Mouse (Mus musculus) MEL (cell line): ENCODE data around the gene Il17c. TPM values are rescaled to one million over a fixed set of nuclear protein-coding genes. Genes with fewer than 3 reads are reported as not detected.

Experiments used
- DNase-seq: peaks from one replicate; pipeline ENCODE4 v3.0.0; 2011; ENCODE audit warnings: low read depth, low spot score
- H3K27ac ChIP-seq: 2 replicates; pipeline ENCODE4 v1.5.1; 2012; ENCODE audit warnings: low read depth, mild to moderate bottlenecking, control low read depth, low read length, moderate library complexity; ENCODE audit not compliant: control insufficient read depth
- H3K27me3 ChIP-seq, 2 experiments: fragments of 150-350 bp in 1 of 2; sonication (generic) in 1 of 2; 2 replicates each; pipeline ENCODE4 v1.6.1; 2012; ENCODE audit warnings: low read length in 2 of 2, mild to moderate bottlenecking in 2 of 2, improper control_type of control experiment in 1 of 2, moderate library complexity in 1 of 2; ENCODE audit not compliant: insufficient read depth in 2 of 2, control insufficient read depth in 1 of 2
- H3K36me3 ChIP-seq, 2 experiments: 2 replicates each; pipeline ENCODE4 v1.6.1; 2012 to 2014; ENCODE audit warnings: low read length in 2 of 2, improper control_type of control experiment in 1 of 2, inconsistent platforms in 1 of 2, mild to moderate bottlenecking in 1 of 2; ENCODE audit not compliant: insufficient read depth in 2 of 2, control insufficient read depth in 1 of 2
- H3K4me1 ChIP-seq, 2 experiments: fragments of 150-350 bp in 1 of 2; sonication (generic) in 1 of 2; 2 replicates each; pipeline ENCODE4 v1.6.1; 2012; ENCODE audit warnings: low read length in 2 of 2, improper control_type of control experiment in 1 of 2, mild to moderate bottlenecking in 1 of 2; ENCODE audit not compliant: insufficient read depth in 2 of 2, control insufficient read depth in 1 of 2
- H3K4me3 ChIP-seq, 2 experiments: fragments of 150-350 bp in 1 of 2; sonication (generic) in 1 of 2; 2 replicates each; pipeline ENCODE4 v1.5.1; 2012; ENCODE audit warnings: low read depth in 2 of 2, low read length in 2 of 2, mild to moderate bottlenecking in 2 of 2, moderate library complexity in 2 of 2, control low read depth in 1 of 2, improper control_type of control experiment in 1 of 2; ENCODE audit not compliant: control insufficient read depth in 1 of 2, insufficient read depth in 1 of 2
- H3K79me2 ChIP-seq: 2 replicates; pipeline ENCODE4 v1.6.1; 2012; ENCODE audit warnings: mild to moderate bottlenecking, low read length, moderate library complexity; ENCODE audit not compliant: control insufficient read depth, poor library complexity, insufficient read depth
- H3K9ac ChIP-seq: 2 replicates; pipeline ENCODE4 v1.6.1; 2012; ENCODE audit warnings: low read depth, mild to moderate bottlenecking, control low read depth, low read length, moderate library complexity; ENCODE audit not compliant: control insufficient read depth, poor library complexity, severe bottlenecking
- H3K9me3 ChIP-seq: fragments of 150-350 bp; sonication (generic); replicated peaks from 2 replicates; pipeline ENCODE4 v1.6.1; 2012; ENCODE audit warnings: mild to moderate bottlenecking, low read length, improper control_type of control experiment, moderate library complexity; ENCODE audit not compliant: insufficient read depth
- CTCF ChIP-seq, 3 experiments: IDR thresholded peaks in 2 of 3; conservative IDR thresholded peaks in 1 of 3; 2 replicates each; pipeline ENCODE4 v1.5.1; 2011 to 2012; ENCODE audit warnings: low read length in 3 of 3, low read depth in 2 of 3, mild to moderate bottlenecking in 2 of 3, improper control_type of control experiment in 1 of 3, inconsistent platforms in 1 of 3, mixed read lengths in 1 of 3, moderate library complexity in 1 of 3; ENCODE audit not compliant: control insufficient read depth in 1 of 3, insufficient read depth in 1 of 3, poor library complexity in 1 of 3, severe bottlenecking in 1 of 3
- ELF1 ChIP-seq: IDR thresholded peaks from 2 replicates; pipeline ENCODE4 v1.6.1; 2014; ENCODE audit warnings: low read depth, mild to moderate bottlenecking, inconsistent platforms, low read length, improper control_type of control experiment, moderate library complexity
- ETS1 ChIP-seq: IDR thresholded peaks from 2 replicates; pipeline ENCODE4 v1.6.1; 2012; ENCODE audit warnings: low read depth, mild to moderate bottlenecking, inconsistent platforms, low read length, improper control_type of control experiment, moderate library complexity
- HCFC1 ChIP-seq: IDR thresholded peaks from 2 replicates; pipeline ENCODE4 v1.6.1; 2012; ENCODE audit warnings: low read depth, mild to moderate bottlenecking, inconsistent platforms, low read length, improper control_type of control experiment, moderate library complexity
- KAT2A ChIP-seq: conservative IDR thresholded peaks from 2 replicates; pipeline ENCODE4 v1.6.1; 2012; ENCODE audit warnings: low read depth, low read length, improper control_type of control experiment, inconsistent platforms
- MAFK ChIP-seq: IDR thresholded peaks from 2 replicates; pipeline ENCODE4 v1.6.1; 2011; ENCODE audit warnings: low read depth, mild to moderate bottlenecking, low read length, improper control_type of control experiment, borderline replicate concordance
- MAX ChIP-seq: IDR thresholded peaks from 2 replicates; pipeline ENCODE4 v1.6.1; 2011; ENCODE audit warnings: low read length, improper control_type of control experiment
- MAZ ChIP-seq: IDR thresholded peaks from 2 replicates; pipeline ENCODE4 v1.6.1; 2012; ENCODE audit warnings: low read depth, mild to moderate bottlenecking, inconsistent platforms, low read length, improper control_type of control experiment
- MEF2A ChIP-seq: IDR thresholded peaks from 2 replicates; pipeline ENCODE4 v1.6.1; 2014; ENCODE audit warnings: low read depth, mild to moderate bottlenecking, inconsistent platforms, low read length, improper control_type of control experiment; ENCODE audit not compliant: poor library complexity, insufficient replicate concordance, severe bottlenecking; ENCODE audit errors: extremely low read depth
- MXI1 ChIP-seq: IDR thresholded peaks from 2 replicates; pipeline ENCODE4 v1.6.1; 2011; ENCODE audit warnings: mild to moderate bottlenecking, low read depth, low read length, improper control_type of control experiment
- MYB ChIP-seq: IDR thresholded peaks from 2 replicates; pipeline ENCODE4 v1.6.1; 2011; ENCODE audit warnings: mild to moderate bottlenecking, low read depth, low read length, improper control_type of control experiment
- MYC ChIP-seq: IDR thresholded peaks from 2 replicates; pipeline ENCODE4 v1.6.1; 2011; ENCODE audit warnings: low read depth, mild to moderate bottlenecking, low read length, improper control_type of control experiment, moderate library complexity
- NRF1 ChIP-seq: IDR thresholded peaks from 2 replicates; pipeline ENCODE4 v1.6.1; 2014; ENCODE audit warnings: low read depth, mild to moderate bottlenecking, inconsistent platforms, low read length, improper control_type of control experiment, moderate library complexity; ENCODE audit not compliant: poor library complexity, insufficient read depth, severe bottlenecking
- POLR2A ChIP-seq, 2 experiments: IDR thresholded peaks; 2 replicates each; pipeline ENCODE4 v1.6.1; 2011 to 2012; ENCODE audit warnings: low read length in 2 of 2, mild to moderate bottlenecking in 2 of 2, control low read depth in 1 of 2, improper control_type of control experiment in 1 of 2, low read depth in 1 of 2, moderate library complexity in 1 of 2; ENCODE audit not compliant: control insufficient read depth in 1 of 2, insufficient read depth in 1 of 2, poor library complexity in 1 of 2
- SIN3A ChIP-seq: IDR thresholded peaks from 2 replicates; pipeline ENCODE4 v1.6.1; 2012; ENCODE audit warnings: low read length, improper control_type of control experiment, inconsistent platforms
- SMC3 ChIP-seq: IDR thresholded peaks from 2 replicates; pipeline ENCODE4 v1.6.1; 2011; ENCODE audit warnings: low read depth, low read length, improper control_type of control experiment
- TCF12 ChIP-seq: IDR thresholded peaks from 2 replicates; pipeline ENCODE4 v1.6.1; 2014; ENCODE audit warnings: low read depth, mild to moderate bottlenecking, inconsistent platforms, low read length, improper control_type of control experiment, moderate library complexity
- USF1 ChIP-seq: IDR thresholded peaks from 2 replicates; pipeline ENCODE4 v1.6.1; 2014; ENCODE audit warnings: low read depth, mild to moderate bottlenecking, inconsistent platforms, low read length, improper control_type of control experiment, moderate library complexity
- USF2 ChIP-seq, 2 experiments: IDR thresholded peaks; 2 replicates each; pipeline ENCODE4 v1.6.1; 2011 to 2012; ENCODE audit warnings: improper control_type of control experiment in 2 of 2, low read length in 2 of 2, borderline replicate concordance in 1 of 2, inconsistent platforms in 1 of 2, low read depth in 1 of 2, mild to moderate bottlenecking in 1 of 2; ENCODE audit not compliant: insufficient read depth in 1 of 2
- ZKSCAN1 ChIP-seq: IDR thresholded peaks from 2 replicates; pipeline ENCODE4 v1.6.1; 2012; ENCODE audit warnings: low read depth, mild to moderate bottlenecking, inconsistent platforms, low read length, improper control_type of control experiment, moderate library complexity
- ZMIZ1 ChIP-seq: IDR thresholded peaks from 2 replicates; pipeline ENCODE4 v1.6.1; 2012; ENCODE audit warnings: low read depth, mild to moderate bottlenecking, inconsistent platforms, low read length, improper control_type of control experiment, moderate library complexity
- ZNF384 ChIP-seq: IDR thresholded peaks from 2 replicates; pipeline ENCODE4 v1.6.1; 2012; ENCODE audit warnings: low read depth, mild to moderate bottlenecking, inconsistent platforms, low read length, improper control_type of control experiment
- polyA plus RNA-seq, 2 experiments: library from polyadenylated mRNA; stranded (reverse) in 1 of 2; unstranded in 1 of 2; fragments of >175 nt in 1 of 2; fragments of >200 nt in 1 of 2; gene quantifications; 2 replicates each; pipeline versions ENCODE4 v1.2.1 to v1.2.4; 2012; ENCODE audit warnings: low replicate concordance in 2 of 2, low read depth in 1 of 2; ENCODE audit not compliant: insufficient read length in 2 of 2, insufficient read depth in 1 of 2, missing spikeins in 1 of 2
- total RNA-seq: library from RNA; depleted of rRNA; stranded (reverse); fragments of 300-350 nt; gene quantifications from 2 replicates; pipeline ENCODE4 v1.2.3, GENCODE M21; 2012

The Il17c gene
- total and polyA plus RNA-seq, 3 experiments, result 0.43 TPM; not detected in 2

DNA sequence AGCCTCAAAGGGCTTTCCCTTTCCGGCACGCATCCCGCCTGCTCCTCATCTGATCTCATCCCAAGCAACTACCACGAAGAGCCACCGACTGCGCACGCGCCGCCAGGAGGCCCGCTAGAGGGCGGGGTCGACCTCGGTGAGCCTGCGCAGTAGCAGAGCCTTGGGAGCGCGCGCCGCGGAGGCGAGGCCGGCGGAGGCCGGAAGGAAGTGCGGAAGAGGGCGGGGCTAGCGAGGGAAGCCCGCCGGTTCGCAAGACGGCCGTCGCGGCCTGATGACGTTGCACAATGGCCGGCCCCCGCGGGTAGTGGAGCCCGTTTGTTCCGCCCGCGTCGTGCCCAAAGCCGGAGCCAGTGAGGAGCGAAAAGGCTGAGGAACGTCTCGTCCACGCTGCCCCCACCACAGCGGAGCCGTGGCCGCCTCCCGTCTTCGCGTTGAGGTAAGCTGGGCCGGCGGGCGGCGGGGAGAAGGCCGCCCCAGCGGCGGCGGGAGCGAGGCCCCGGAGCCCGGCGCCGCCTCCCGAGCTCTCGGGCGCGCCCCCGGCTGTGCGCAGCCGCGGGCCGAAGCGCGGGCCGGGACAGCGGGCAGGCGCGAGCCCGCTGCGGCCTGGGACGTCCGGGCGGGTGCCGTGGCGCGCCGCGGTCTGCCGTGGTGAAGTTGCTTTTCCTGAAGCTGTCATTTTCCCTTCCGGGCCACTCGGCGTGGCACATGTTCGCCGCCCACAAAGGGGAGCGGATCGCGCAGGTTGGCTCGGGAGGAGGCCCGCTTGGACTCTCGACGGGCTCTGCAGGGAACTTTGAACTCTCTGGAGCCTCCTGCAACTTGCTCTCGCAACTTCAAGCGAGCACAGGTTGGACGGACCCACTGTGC is 45.2 kb upstream of the Il17c start, which contains the start of gene Zc3h18 (continued):
- TF ChIP-seq MXI1 (peak; percentile 76), USF2 (IDR thresholded peaks at IDR 0.05; ENCODE audit: borderline replicate concordance in 1 of 2, insufficient read depth in 1 of 2, low read depth in 1 of 2, low read length in 2 of 2) (no peak), HCFC1 (peak; percentile 92), MAX (peak; percentile 85), MYC (no peak), USF1 (no peak), ETS1 (0 out of 2 replicates have a peak, but pooled peaks have one; percentile 36), ZNF384 (no peak), ZMIZ1 (peak; percentile 92), POLR2A (IDR thresholded peaks at IDR 0.05; ENCODE audit: control insufficient read depth in 1 of 2, insufficient read depth in 1 of 2, low read depth in 1 of 2, low read length in 2 of 2, poor library complexity in 1 of 2) (peak; percentile 56 to 94; a peak in 2 of 4 replicates), MAFK (no peak), MAZ (no peak), CTCF (IDR thresholded peaks at IDR 0.05 in 2 of 3, conservative IDR thresholded peaks at IDR 0.05 in 1 of 3; ENCODE audit: control insufficient read depth in 1 of 3, insufficient read depth in 1 of 3, low read depth in 2 of 3, low read length in 3 of 3, poor library complexity in 1 of 3, severe bottlenecking in 1 of 3) (no peak), ELF1 (peak; percentile 90), MYB (no peak), MEF2A (peak; percentile 28; the same call in 1 of the 2 replicates), SMC3 (no peak), TCF12 (peak; percentile 50; the same call in 1 of the 2 replicates), ZKSCAN1 (no peak)

- no peaks in the 10 kb centered on the region for H3K9me3 ChIP-seq
- no peak overlapping the region for H3K9ac ChIP-seq
- peaks cover 33% of the 10 kb centered on the region for H3K79me2 ChIP-seq
- DNase-seq, result no peak
- no peak overlapping the region for H3K27ac ChIP-seq
- H3K4me1 ChIP-seq, result peaks cover 0 to 4% of the 10 kb centered on the region in 2 experiments; a peak in 2 of 4 replicates
- H3K27me3 ChIP-seq, result no peaks in the 10 kb centered on the region
- TF ChIP-seq POLR2A (IDR thresholded peaks at IDR 0.05; ENCODE audit: control insufficient read depth in 1 of 2, insufficient read depth in 1 of 2, low read depth in 1 of 2, low read length in 2 of 2, poor library complexity in 1 of 2) (no peak), SIN3A (no peak), MAZ (no peak), KAT2A (no peak), NRF1 (no peak), MYB (no peak)
- H3K4me3 ChIP-seq, result no peak overlapping the region
- H3K36me3 ChIP-seq, result peaks cover 8 to 31% of the 10 kb centered on the region in 2 experiments
Observed at GRCm38 (mm10) chr8:122383039-122383438, 38.8 kb upstream of the Il17c start.
